Mouse (Mus musculus): Measurements from ENCODE around the gene Slc24a1.
"Not testable (repeated sequence)": the region's sequence is repeated elsewhere in the genome, so short reads cannot be mapped to it uniquely, and the experiment has no call there.

Gene Slc24a1

DNA sequence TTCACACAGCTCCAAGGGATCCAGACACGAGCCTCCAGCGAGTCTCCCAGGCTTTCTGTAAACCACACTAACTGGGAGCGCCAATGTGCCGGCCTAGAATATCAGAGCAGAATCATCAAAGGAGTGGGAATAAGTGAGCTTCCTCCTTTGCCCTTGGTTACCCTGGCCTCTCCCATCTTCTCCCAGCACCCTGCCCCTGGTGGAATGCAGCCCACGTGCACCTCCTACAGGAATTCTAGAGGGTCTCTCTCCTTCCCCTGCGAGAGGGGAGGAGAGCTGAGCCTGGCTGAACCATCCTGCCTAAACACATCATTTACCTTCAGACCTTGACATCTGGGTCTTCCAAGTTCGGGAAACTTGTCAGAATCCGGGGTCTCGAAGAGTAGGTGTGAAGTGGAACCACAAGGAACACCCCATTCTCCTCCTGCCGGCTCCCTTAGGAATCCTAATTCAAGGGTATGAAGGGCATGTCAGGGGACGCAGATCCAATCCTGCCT lies at the start of gene Slc24a1:
Slc24a1 (minus strand) TSS at position 447 of the 497 bp plus-strand sequence.
- no peak for DNase-seq (ENCODE audit: low spot score)

DNA sequence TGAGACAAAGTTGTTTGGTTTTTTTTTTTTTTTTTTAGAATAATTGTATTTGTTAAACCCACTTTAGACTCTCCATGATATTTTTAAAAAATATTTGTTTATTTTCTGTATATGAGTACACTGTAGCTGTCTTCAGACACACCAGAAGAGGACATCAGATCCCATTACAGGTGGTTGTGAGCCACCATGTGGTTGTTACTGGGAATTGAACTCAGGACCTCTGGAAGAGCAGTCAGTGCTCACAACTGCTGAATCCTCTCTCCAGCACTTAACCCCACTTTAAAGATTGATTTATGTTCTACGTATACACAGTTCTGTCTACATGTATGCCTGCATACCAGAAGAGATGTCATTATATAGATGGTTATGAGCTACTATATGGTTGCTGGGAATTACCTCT lies 44.1 kb upstream of the Slc24a1 start:
- not testable (repeated sequence) for DNase-seq (ENCODE audit: low spot score)

DNA sequence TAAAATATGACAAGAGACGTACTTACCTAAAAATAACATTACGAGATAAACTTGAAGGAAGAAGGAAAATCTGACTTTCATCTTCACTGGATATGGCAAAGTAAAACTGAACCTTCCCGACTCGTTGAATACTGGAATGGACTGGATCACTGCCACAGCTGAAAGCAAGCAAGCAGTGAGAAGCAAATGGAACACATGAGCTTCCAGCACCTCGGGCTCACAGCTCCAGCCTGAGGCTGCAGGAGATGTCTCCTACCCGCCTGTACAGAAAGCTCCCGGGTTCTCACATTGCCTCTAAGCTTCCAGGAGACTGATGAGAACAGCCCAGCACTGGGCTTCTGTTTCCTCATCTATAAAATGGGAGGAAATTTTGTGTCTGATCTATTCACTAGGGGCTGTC lies 38.9 kb upstream of the Slc24a1 start:
- no peak for DNase-seq (ENCODE audit: low spot score)

DNA sequence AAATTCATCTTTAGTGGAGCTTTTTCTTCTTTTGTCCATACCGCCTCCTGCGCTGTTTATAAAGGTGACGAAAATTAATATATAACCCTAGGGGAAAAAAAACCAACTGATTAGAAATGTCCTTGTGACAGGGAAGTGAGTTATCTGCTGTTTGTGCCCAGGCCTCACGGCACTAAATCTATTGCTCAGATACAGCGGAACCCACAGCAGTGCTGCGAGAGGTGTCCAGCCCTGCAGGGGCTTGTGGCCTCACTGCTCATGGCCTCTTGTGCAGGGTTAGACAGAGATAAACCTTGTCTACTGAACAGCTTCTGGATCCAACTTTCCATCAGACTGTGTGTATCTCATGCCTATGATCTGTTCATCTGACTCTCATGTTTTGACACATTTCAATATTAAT lies 37.0 kb upstream of the Slc24a1 start:
- DNase-seq (ENCODE audit: low spot score): no peak

DNA sequence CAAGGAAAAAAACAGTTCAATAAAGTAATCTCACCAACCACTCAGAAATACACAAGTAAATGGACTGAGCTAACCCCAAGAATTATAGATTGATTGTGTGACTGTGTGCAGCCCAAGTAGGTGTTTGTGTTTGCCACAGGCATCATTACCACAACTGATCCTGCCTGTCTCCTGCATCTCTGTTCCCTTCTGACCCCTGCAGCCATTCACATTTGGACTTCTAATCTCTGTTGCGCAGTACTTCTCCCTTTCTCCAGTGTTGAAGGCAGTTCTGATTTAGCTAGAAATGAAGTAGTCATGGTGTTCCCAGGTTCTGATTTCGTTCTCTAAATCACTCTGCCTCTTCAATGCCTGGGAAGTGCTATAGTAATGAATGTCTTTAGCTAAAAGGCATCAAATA lies 36.2 kb upstream of the Slc24a1 start:
- no peak for DNase-seq (ENCODE audit: low spot score)

DNA sequence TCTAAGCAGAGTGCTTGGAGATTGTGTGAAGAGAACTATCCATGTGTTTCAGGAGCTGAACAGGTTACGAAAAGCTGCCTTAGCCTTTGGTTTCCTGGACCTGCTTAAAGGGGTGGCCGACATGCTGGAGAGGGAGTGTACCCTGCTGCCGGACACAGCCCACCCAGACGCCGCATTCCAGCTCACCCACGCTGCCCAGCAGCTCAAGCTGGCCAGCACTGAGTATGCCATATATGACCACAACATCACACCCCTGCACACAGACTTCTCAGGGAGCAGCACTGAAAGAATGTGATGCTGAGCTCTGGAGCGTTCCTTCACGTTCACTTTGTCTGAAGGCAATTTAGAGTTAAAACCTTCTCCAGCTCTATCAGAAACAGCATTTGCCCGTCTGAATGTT lies 34.4 kb upstream of the Slc24a1 start:
- no peak for DNase-seq (ENCODE audit: low spot score)

DNA sequence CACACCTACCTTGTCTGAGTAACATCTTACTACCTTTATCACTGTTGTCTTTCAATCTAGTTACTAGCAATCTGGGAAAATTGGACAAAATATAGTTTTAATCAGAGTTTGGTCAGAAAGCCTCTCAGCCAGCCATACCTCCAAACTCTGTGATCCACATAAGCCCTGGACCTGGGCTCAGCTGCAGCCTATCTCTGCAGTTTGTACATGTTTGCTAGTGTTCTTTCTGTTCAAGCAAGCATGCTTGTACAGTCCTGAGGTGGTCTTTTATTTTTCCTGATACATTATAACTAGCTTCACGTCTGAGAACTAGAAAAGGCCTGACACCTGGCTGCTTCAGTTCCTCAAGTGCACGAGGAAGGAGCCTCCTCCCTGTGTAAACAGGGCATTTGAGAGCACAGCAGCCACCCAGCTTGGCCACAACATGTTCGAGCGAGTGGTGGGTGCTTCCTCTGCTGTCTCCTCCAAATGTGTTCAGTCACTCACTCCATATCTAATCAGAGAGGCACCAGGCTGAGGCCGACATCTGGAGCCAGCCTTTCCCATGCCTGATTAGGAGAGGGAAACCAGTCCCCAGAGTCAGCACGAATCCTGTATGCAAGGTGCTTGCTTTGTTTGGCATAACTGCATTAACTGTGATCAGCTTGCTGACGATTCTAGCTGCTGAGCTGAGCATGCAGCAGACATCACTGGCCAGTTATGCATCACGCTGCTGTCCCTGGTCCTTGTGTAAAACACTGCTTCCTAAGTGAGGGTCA lies 33.8 kb upstream of the Slc24a1 start:
- DNase-seq (ENCODE audit: low spot score): no peak

DNA sequence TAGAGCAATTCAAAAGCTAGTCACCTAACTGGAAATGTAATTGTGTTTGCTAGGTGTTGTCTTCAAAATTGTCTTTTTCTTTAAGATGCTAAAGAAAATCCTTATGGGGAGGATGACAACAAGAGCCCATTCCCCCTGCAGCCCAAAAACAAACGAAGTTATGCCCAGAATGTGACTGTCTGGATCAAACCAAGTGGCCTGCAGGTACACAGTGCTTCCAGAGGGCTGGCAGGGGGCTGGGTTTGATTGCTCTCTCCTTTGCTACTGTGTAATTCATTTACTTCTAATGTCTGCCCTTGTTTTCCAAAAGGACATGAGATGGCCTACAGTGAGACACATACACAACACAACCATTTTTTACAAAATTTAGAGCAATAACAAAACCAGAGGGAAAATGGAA lies 30.5 kb upstream of the Slc24a1 start:
- DNase-seq (ENCODE audit: low spot score): no peak

DNA sequence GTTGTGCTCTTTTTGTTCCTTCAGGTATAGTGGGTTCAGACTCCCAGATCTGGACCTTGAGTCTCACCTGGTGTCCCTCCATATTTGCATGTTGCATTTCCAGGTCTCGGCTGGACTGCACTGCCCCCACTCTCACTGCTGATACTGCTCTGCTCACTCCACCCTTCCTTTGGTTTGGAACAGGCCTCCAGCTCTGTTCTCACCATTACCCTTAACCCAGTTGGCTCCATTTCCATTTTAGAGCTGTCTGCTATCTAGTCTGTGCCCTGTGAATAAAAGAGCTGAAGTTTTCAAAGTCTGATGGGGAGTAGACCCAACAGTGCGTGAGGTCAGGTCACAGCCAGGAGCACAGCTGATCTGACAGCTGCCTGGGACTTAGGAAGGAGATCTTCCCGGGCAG lies 29.1 kb upstream of the Slc24a1 start:
- DNase-seq (ENCODE audit: low spot score): no peak

DNA sequence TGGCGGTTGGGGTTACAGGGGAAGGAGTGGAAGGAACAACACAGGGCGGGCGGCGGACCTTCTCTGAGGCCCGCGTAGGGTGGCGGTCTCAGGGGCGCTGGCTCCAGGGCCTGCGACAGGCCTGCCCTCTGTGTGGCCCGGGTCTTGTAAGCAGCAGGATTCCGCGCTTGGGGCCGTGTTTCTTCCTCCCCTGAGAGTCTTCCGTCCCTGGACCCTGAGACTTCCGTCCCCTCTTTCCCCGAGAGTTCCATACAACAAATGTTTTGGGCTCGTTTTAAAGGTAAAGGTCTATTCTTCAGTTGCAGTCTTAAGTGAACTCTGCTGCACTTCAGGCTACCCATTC lies 9.5 kb upstream of the Slc24a1 start:
- no peak for DNase-seq (ENCODE audit: low spot score)

DNA sequence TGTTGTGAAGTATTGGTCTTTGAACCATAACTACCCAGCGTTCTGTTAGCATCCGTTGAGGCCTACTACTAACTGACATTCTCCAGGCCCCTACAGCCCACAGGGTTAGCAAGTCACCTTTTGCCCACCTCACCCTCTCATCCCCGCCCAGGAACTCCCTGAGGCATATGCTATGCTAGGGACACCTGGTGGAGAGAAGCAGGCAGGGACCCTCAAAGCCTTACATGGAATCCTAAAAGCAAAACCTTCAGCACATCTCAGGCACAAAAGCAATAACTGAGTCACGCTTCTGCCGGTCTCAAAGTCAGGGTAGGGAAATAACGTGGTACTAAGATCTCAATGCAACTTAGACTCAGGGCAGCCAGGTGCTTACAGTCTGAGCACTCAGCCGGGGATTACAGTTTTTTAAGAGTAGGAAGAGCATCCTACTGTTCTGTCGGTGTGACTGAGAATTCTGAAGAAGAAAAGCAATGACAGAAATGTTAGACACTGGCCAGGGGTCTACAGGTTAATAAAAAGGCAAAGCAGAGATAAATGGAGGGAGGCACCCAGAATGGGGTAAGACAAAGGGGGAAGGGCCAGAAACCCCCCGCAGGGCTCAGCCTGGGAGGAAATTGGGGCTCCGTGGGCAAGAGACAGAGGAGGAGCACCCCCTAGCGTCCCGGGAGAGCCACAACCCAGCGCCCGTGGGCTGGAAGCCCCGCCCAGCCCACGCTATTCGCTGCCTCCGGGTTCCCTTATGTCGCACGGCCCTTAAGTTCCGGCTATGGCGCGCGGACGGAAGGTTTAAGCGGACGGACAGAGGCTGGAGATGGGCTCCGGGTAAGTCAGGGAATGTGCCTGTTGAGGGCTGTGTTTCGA lies 8.9 kb upstream of the Slc24a1 start, which contains the start of gene Ints14:
Ints14 (plus strand) TSS at position 789 of the 861 bp plus-strand sequence.
- peak; percentile 95 for DNase-seq (ENCODE audit: low spot score)

DNA sequence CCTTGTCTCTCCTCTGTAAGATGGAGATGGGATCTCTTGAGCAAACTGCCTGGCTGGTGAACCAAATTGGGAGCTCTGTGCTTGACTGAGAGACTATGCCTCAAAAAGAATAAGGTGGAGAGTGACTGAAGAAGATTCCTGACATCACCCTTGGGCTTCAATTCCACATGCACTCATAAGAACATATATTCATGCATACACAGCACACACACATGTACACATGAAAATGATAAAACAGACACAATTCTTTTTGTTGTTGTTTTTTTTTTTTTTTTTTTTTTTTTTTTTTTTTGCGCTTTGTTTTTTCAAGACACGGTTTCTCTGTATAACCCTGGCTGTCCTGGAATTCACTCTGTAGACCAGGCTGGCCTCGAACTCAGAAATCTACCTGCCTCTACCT lies 5.9 kb upstream of the Slc24a1 start:
- no peak for DNase-seq (ENCODE audit: low spot score)

DNA sequence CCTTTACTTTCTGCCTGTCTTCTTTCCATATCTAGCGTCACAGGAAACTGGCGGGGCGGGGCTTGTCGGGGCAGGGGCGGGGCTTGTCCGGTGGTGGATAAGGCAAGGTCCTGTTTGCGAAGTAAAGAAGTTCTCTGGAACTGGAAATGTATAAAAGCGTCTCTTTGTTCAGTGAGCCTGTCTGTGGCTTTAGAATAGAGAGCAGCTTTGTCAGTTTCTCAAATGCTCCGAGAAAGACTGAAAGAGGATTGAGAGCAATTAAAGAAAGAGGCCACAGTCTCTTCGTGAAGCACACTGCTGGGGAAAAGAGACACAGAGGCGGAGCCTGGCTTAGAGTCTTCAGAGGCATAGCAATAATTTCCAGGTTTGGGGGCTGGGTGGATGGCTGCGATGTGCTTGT lies 4.9 kb upstream of the Slc24a1 start:
- DNase-seq (ENCODE audit: low spot score): no peak

DNA sequence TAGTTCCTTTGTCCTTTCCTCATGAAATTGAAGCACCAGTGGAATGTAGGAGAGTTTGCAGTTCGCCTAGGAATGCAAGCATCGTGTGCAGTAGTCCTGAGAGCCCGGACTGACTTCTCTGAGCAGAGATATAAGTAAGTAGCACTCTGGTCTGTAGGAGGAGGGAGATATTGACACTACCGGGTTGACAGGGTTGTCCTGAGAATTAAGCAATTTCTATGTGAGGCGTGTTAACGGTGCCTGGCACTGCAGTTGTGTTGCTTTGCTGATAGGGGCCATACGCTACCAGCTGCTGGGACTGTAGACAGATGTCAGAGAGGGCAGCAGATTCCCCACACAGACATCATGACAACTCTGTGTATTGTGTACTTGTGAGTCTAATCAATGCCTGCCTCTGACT lies 1.8 kb upstream of the Slc24a1 start:
- DNase-seq (ENCODE audit: low spot score): no peak

DNA sequence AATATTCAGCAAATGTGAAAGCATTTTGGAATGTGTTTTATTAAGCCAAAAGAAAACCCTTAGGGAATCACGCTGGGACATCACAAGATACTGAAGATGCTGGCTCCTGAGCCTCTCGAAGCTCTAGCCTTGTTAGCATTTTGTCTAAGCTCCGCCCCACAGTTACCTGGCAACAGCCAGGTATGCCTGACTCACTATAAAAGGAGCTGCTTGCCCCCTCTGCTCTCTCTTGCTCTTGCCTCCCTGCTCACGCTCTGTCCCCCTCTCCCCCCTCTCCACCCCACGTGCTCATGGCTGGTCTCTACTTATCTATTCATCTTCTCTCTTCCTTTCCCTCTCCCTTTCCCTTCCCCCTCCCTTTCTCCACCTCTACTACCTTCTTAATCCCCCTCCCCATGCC lies 648 bp upstream of the Slc24a1 start:
- no peak for DNase-seq (ENCODE audit: low spot score)

DNA sequence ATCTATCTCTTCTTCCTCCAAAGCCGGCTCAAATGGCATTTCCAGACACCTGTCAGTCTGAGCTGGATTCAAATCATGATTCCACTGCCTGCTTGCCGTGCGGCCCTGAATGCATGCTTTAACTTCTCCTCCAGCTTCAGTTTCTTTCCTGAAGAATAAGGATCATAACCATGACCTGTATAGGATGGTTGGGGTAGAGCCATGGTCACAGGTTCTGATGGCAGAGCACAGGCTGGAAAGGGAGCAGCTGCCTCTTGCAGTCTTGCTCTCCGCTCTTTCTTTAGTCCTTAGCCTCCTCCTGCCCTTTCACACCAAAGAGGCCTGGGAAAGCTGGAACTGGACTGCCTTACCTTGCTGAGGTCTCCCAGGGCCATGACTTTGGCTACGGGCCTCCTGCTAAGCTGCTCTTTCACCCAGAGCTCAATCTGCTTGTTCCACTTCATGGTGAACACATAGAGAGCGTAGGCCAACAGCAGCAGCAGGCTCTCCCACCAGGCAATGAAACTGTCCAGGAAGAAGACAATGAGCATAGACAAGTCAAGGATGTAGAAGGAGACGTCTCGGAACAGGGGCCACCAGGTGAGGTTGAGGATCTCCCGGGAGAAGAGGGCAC lies 3.8 kb downstream of the Slc24a1 start:
- no peak for DNase-seq (ENCODE audit: low spot score)

DNA sequence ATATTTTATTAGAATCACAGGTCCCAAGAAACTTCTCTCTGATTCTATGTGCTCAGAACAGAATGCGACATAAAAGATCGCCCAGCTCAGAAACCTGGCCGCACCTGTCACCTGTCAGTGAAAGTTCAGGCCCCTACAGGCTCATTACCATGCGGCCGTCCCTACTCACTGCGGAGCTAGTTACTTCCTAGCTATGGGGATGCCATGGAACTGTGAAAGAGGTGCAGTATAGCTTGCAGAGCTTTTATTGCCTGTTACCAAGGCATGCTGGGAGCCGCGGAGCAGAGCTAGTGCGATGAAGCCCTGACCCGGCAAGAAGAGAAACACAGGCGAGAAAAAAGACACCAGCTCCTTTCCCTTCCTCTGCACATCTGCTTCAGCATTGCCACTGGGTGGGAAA lies 7.4 kb downstream of the Slc24a1 start:
- no peak for DNase-seq (ENCODE audit: low spot score)

DNA sequence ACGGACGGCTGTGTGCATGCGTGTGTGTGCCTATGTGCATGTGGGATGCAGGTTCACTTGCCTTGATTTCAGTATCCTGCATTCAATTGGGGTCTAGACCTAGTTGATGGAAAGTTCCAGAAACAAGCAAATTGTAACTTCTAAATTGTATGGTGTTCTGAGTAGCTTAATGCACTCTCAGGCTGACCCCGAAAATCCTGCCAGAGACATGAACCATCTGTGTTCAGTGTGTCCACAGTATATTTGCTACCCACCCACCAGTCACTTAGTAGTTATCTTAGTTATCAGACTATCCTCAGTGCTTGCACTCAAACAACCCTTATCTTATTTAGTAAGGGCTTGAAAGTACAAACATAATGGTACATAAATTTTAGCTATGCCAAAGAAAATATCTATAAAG lies 9.8 kb downstream of the Slc24a1 start:
- DNase-seq (ENCODE audit: low spot score): no peak

DNA sequence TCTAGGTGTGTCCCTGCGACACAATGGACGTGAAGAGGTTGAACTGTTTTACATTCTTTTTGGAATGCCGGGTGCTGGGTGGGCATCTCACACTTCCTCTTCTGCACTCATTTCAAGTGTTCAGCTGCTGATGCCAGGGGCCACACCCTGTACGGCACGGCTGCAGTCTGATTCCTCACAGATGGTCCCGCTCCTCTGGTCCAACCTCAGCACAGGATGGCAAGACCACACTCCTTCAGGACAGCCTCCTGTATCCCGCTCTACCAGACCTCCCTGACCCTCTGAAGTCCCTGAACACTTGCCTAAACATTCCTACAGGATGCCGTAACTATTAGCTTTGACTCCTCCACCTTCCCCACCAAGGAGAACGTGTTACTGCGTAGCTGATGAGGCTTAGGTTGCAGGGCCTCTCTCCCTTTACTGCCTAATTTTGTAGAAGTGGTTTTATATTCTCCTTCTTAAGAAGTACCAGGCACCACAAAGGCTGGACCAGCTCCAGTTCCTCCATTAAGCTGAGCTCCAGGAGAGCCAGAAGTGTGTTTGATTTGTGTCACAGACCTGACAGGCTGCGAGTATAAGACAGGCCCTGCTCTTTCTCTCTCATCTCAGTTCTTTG lies 10.6 kb downstream of the Slc24a1 start:
- no peak for DNase-seq (ENCODE audit: low spot score)

DNA sequence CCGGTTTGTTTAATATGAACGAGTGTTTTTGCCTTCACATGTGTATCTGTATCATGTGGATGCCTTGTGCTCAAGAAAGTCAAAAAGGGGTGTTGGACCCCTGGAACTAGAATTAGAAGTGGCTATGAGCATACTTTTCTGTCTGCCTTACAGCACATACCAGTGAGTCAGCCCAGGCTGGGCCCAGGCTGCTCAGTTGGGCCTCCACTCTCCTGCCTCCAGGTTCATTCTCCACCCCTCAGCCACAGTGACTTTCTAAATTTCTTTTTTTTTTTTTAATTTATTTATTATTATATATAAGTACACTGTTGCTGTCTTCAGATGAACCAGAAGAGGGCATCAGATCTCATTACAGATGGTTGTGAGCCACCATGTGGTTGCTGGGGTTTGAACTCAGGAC lies 11.6 kb downstream of the Slc24a1 start:
- DNase-seq (ENCODE audit: low spot score): no peak

DNA sequence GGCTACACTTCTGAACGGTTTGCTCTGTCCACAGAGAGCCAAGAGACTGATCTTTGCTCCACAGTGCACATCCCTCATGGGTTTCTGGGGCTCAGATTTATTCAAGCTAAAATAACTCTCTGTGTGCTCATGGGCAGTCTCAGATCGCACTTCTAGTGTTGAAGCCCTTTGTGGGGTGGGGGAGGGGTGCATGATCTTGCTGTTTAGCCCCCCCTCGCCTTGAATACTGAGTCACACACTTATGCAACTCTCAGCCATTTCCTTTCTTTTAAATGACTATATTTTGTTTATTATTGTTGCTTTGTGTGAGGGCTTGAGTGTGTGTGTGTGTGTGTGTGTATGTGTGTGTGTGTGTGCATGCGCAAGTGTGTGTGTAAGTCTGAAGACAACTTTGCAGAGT lies 12.1 kb downstream of the Slc24a1 start:
- DNase-seq (ENCODE audit: low spot score): no peak

DNA sequence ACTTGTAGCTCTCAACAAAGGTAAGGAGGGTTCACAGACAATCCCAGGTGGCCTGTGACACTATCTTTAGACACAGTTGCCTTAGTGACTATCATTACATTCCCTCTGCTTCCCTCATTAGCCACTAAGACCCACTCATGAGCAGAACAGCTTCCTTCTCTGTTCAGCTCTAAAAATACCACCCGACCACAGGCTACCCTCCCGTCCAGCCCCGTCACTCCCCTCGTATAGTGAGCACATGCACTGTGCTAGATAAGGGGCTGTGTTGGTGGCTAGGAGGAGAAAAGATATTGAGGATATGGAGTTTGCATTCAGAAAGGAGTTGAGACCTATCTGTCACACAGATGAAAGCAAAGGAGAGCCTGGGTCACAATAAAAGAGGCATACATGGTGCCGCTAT lies 12.9 kb downstream of the Slc24a1 start:
- DNase-seq (ENCODE audit: low spot score): no peak

DNA sequence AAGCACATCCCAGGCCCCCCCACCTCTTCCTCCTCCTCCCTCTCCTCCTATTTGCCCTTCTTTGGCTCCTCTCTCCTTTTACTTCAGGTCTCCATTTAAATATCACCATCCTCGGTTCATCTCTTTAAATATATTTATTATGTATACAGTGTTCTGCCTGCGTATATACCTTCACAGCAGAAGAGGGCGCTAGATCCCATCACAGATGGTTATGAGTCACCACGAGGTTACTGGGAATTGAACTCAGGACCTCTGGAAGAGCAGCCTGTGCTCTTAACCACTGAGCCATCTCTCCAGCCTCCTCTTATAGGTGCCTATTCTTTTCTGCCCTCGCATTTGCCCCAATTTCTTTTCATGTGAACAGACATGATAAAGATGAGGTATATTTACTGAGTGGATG lies 13.9 kb downstream of the Slc24a1 start:
- no peak for DNase-seq (ENCODE audit: low spot score)

All from urinary bladder, postnatal 25 days (tissue).